Mouse (Mus musculus) lung, adult 2 months (tissue): Measurements from ENCODE around the gene Apbb2.

Experiments used
- CTCF ChIP-seq: fragments of 200-500 bp; IDR thresholded peaks from 2 replicates; pipeline ENCODE4 v1.5.1; 2011; ENCODE audit warnings: mild to moderate bottlenecking, low read length, control low read depth; ENCODE audit not compliant: insufficient read depth
- POLR2A ChIP-seq: fragments of 200-500 bp; IDR thresholded peaks from 2 replicates; pipeline ENCODE4 v1.6.1; 2011; ENCODE audit warnings: low read depth, mild to moderate bottlenecking, control low read depth, low read length, borderline replicate concordance; ENCODE audit errors: extremely low read depth

- no peak for TF ChIP-seq CTCF
- no peak for TF ChIP-seq POLR2A
Measured at GRCm38 (mm10) chr5:66412821-66413220, 205.8 kb downstream of the Apbb2 start.
